Mouse (Mus musculus): Measurements from ENCODE around the gene Rab35.
A peak's percentile ranks its signal among the peaks of the same experiment; 100 is the strongest.

Gene Rab35

GRCm38 (mm10) chr5:115650885-115651284, 19.2 kb downstream of the Rab35 start:
- no peak for DNase-seq

- DNase-seq: no peak
These were observed 20.1 kb downstream of the Rab35 start for GRCm38 (mm10) chr5:115651821-115652220.

GRCm38 (mm10) chr5:115652681-115653575, 21.2 kb downstream of the Rab35 start:
- peak; percentile 100 for DNase-seq

- no peak for DNase-seq
These were observed 22.1 kb downstream of the Rab35 start for GRCm38 (mm10) chr5:115653776-115654175.

- DNase-seq: no peak
These were observed 25.0 kb downstream of the Rab35 start for GRCm38 (mm10) chr5:115656677-115657076.

GRCm38 (mm10) chr5:115657234-115657633, 25.5 kb downstream of the Rab35 start:
- DNase-seq: no peak

GRCm38 (mm10) chr5:115658352-115658751, 26.6 kb downstream of the Rab35 start:
- DNase-seq: no peak

- DNase-seq: no peak
These were observed 30.9 kb downstream of the Rab35 start for GRCm38 (mm10) chr5:115662658-115663057.

- no peak for DNase-seq
These were observed 34.8 kb downstream of the Rab35 start for GRCm38 (mm10) chr5:115666366-115667065.

- DNase-seq: no peak
These were observed 35.5 kb downstream of the Rab35 start for GRCm38 (mm10) chr5:115667210-115667609.

- no peak for DNase-seq
These were observed 36.2 kb downstream of the Rab35 start for GRCm38 (mm10) chr5:115667894-115668293.

GRCm38 (mm10) chr5:115668986-115669385, 37.3 kb downstream of the Rab35 start:
- no peak for DNase-seq

GRCm38 (mm10) chr5:115669974-115670373, 38.3 kb downstream of the Rab35 start:
- no peak for DNase-seq

GRCm38 (mm10) chr5:115670406-115670805, 38.7 kb downstream of the Rab35 start:
- no peak for DNase-seq

GRCm38 (mm10) chr5:115671846-115672245, 40.1 kb downstream of the Rab35 start:
- no peak for DNase-seq

GRCm38 (mm10) chr5:115685126-115685525, 53.4 kb downstream of the Rab35 start:
- no peak for DNase-seq

- no peak for DNase-seq
These were observed 55.0 kb downstream of the Rab35 start for GRCm38 (mm10) chr5:115686716-115687115.

- DNase-seq: no peak
These were observed 61.6 kb downstream of the Rab35 start for GRCm38 (mm10) chr5:115693271-115693670.

GRCm38 (mm10) chr5:115695191-115695770, 63.6 kb downstream of the Rab35 start:
- DNase-seq: peak in 1 of 2 experiments; percentile 2

- no peak for DNase-seq
These were observed 65.1 kb downstream of the Rab35 start for GRCm38 (mm10) chr5:115696811-115697210.
